Mouse (Mus musculus) monocyte, adult 5-6 weeks (primary cell): ENCODE measurements around the gene Fam243. TPM values are rescaled to one million over a fixed set of nuclear protein-coding genes. Genes with fewer than 3 reads are reported as not detected.

Source experiments
- ATAC-seq: fragments of 153-309, 156-312 bp; replicated peaks from 2 replicates; pipeline ENCODE4 v1.8.0; 2017; ENCODE audit warnings: mild to moderate bottlenecking; ENCODE audit not compliant: low TSS enrichment, insufficient number of reproducible peaks, severe bottlenecking, poor library complexity, low FRiP score
- total RNA-seq: library from RNA; stranded (forward); fragments of 200-1000, 200-491, 200-594 nt; gene quantifications from 3 replicates; pipeline ENCODE4 v1.2.3, GENCODE M21; 2017

Gene Fam243
- total RNA-seq, 1 experiment from 2014 or later: not detected

DNA sequence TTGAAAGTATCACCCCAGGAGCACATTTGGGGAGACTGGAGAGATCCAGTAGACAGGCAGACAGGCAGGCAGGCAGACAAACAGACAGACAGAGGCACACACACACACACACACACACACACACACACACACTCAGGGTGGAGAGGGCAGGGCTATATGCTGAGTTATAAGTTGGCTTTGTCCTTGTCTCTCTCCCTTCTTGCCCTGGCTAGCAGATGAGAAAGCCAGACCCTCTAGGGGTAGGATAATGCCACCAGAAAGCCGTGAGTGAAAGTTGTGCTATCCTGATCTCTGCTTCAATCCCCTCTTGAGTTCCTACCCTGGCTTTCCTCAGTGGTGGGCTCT is 3.8 kb upstream of the Fam243 start:
- no peak for ATAC-seq

DNA sequence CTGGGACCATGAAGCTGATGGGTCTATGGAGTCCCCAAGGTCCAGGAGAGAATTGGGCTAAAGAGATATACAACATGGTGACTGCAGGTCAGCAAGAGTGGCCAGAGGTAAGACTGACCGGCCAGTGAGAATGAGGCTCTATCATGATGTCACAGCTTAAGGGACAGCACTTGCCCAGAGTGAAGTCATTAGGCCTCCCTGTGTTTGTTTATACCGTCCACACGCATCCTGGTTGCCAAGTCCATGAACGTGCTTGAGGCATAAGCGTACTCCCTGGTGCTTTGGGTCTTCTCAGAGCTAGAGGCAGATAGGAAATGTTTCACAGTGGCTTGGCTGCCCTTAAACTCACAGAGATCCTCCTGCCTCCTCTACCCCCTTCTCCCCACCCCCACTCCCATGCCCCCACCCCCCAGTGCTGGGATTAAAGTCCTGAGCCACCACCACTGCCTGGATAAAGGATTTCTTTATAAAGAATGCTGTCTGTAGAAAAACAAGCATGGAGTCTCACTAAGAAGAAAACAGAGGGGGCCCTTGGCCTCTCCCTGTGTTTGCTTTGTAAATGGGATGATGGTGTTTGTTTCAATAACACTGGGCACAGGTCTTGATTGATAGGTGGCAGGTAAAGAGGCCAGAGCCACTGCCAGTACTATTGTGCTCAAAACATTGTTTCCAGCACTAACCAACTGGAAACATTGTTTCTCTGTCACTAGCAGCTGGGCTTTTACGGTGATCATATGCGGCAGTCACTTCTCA is 3.2 kb upstream of the Fam243 start:
- ATAC-seq: no peak

DNA sequence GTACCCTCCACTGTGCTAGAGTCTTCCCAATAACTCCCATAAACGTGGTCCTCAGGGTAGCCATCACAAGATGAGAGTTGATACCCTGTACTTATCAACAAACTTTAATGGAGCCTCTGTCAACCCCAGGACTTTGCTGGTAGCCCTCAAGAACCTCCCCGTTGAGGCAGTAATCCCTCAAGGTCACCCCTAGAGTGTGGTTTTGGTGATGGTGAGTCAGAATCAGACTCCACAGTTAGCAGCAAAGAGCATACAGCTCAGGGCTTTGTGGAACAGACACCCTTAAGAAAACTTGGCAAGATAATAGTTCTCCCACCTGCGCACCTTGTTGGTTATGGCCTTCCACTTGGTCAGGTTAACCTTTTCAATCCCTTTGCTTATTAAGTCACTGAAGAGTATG is 880 bp downstream of the Fam243 start:
- no peak for ATAC-seq

DNA sequence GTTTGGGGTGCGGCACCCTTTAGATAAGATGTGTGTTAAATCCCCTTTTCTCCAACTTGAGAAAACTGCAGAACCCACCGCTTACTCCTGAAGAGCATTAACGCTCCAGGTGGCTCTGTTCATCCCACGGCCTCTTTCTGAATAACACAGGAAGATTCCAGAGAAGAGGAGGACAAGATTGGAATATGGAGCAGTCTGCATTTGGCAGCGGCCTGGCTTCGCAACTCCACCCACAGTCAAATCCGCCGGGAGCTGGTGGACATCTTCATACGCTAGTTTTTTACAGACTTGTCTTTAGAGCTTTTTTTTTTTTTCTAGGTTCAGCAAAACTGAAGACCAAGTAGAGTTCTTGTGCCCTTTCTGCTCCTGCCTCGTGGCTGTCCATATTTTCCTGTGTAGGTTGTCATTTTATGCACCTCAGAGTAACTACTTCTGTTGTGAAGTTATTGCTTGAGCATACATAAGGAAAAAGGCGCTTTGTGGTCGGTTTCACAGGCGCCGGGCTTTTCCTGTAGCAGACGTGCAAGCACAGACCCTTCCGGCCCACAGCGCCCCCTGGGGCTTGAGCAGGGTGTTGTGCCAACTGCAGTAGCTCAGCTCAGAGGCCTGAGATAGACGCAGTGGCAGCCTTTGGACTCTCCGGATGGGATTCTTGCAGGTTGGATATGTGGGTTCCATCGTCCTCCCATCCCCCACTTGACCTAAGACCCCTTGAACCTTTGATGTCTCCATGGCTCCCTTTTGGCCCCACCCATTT is 1.7 kb downstream of the Fam243 start:
- ATAC-seq: no peak

DNA sequence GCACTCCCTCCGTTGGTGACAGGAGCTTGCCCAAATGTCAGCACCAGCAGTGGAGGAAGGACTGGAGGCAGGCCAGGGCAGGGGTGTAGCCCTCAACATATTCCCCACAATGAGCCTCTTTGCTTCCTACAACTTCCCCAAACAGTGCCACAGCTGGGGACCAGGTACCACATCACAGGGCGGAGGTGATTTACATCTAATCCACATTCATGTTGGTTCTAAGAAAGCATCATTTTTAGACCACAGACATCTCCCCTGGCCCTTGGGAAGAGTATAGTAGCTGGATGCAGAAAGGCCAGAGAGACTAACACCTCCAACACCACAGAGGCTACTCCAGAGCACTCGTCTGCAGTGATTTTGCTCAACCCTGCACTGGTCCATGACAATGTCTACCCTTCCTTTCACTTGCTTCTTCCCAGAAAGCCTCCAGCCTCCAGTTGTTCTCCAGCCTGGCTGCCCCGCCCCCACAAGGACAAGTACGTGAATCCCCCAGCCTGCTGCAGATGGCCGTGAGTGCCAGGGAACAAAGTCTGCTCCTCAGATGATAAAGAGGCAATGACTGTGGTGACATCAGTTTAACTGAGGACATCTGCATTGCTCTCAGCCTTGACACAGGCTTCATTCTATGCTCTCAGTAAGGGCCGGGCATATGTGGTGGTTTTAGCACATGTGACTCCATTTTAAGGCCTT is 5.0 kb downstream of the Fam243 start:
- ATAC-seq: no peak

DNA sequence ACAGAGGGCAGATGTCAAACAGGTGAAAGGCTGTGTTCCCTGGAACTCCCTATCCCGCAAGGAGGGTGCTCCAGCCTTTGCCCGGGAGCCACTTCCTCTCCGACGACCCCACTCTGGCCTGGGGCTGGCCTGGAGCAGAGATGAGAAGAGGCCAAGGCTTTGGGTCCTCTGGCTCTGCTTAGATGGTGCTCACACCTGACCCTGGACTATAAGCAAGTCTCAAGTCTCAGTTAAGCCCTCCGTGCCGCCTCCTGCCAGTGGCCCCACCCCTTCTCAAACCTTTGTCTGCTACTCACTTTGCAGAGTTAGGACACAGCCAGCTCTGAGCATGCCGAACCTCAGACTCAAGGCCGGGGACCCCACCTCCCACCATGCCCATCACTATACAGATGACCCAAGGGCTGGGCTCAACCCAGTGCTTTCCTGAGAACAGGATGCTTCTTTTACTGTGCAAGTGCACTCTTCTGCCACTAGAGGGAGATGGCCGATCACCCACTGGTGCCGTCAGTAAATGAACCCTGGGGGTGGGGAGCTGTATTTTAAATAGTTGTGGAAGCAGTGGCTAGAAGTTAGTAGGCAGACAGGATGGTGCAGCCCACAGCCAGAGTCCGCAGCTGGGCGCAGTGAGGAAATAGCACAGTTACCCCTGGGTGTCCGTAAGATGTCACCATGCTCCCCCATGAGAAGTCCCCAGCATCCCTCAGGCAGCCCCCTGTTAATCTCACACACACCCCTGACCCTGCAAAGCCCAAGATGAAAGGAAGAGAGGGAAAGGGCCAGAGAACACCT is 7.1 kb downstream of the Fam243 start:
- peak; percentile 62; the same call in 1 of the 2 replicates for ATAC-seq

DNA sequence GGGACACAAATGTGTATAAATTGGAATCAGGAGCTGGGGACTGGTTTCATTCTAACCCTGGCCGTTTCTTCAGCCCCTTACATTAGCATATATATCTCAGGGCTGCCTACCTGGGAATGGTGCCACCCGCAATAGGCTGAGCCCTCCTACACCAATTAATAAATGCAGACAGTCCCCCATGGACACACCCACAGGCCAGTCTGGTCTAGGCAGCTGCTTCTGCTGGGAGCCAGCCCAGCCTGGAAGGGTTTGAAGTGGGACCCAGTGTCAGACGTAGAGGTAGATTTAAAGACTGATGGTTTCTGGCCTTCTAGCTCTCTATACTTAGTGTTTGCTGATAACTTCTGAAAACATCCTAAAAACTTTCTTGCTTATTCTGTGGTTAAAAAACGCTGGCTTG is 12.1 kb downstream of the Fam243 start:
- ATAC-seq: no peak

DNA sequence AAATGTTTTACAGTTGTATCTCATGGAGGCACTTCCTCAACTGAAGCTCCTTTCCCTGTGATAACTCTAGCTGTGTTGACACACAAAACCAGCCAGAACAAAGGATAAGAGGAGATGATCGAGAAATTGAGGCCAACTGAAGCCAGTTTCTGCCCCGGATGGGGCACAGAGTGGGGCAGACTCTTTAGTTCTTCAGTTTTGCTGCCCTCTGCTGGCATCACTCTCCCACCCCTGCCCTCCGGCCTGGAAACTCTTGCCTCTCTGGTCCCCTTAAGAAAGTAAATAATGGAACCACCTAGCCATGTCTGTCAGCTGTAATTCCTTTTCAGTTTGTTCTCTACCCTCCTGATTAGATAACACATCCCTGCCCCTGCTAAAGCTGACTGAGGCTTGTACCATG is 13.3 kb downstream of the Fam243 start:
- no peak for ATAC-seq

DNA sequence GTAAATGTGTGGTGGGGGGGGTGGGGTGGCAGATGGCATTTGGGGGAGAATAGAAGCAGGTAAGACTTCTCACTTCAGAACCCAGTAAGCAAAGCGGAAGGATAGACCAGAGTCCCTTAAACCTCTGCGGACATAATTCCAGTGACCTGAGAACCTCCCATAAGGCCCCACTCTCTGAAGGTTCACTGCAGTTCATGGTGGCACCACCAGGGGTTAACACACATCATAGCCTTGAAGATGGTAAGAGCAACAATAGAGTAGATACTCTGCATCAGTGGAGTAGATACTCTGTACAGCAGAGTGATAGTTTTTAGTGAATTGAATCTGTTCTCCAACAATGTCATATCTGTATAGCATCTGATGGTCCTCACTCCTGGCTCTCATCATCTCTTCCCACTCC is 15.7 kb downstream of the Fam243 start:
- no peak for ATAC-seq

DNA sequence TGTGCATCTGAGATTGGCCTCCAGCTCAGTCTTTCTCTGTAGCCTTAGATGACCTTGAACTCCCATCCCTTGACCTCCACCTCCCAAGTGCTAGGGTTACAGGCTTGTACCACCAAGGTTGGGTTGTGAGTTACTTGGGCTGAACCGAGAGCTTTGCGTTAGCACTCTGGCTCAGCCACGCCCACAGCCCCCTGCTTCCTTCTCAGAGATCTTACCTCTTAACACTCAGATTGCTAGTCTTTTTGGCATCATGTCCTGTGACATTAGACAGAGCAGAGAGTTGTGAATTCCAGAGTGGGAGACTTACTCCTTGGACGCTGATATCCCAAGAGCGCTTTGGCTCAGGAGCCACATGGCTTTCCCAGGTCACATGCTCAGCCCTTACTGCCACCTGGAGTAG is 18.7 kb downstream of the Fam243 start:
- ATAC-seq: no peak

DNA sequence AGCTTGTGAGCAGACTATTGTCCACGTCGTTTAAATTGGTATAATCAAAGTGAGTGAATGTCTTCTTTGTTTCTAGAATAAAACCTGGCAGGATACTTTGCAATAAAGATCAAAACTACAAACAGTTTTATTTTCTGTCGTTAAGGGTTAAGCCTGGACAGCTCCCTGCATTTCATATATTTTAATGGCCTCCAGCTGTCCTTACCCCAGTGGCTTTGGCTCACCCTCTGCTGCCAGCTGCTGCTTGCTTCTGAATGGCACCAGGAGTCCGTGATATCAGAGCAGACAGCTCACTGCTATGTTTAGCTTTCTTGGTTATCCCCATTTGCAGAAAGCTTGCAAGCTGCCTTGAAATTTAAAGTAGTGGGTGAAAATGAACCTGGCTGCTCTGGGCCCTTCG is 19.3 kb downstream of the Fam243 start:
- no peak for ATAC-seq

DNA sequence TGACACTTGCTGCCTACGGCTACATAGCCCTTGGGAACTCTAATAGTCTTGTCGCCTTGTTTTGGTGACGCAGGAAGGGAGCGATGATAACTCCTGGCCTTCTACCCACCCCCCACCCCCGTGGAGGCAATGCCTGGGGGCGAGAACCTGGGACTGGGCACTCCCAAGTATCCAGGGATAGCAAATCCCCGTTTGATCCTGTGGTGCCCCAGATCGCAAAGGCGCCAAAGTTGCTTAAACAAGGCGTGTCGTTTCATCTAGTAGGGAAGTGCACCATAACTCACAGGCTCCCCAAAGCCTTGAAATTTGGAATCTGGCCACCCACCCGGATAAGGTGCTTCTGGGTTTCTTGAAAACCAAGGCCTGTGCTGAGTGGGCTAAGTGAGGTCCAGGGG is 19.8 kb downstream of the Fam243 start:
- peak; percentile 14; the same call in 1 of the 2 replicates for ATAC-seq

DNA sequence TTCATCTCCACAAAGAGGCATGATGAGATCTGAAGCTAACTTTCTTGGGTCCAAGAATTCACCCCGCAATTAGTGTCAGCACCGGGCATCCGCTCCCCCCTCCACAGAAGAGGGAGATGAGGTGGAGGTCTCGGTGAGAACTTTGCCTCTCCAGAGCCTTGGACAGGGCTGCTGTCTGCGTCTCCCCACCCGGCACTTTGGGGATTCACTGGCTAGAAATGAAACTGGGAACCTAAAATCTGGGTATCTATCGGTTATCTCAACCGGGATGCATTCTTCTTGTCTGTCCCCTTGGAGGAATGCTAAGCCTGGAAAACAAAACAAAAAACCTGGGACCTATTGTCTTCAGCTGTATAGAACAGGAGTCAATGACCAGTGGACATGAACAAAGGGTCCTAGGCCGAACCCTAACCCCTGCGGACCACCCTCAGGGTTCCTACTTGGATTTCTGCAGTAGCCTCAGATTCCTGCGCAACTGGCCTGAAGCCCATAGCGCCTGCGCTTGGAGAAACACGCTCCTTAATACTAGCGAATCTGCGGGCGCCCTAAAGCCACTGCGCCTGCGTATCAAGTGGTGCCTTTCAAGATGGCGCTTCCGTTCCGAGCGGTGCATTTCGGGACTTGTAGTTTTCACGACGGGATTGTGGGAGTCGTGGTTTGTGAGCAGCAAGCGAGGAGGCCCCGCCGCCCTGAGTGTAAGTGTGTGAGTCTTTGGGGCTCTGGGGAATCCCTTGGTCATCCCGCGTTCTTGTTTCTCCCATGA is 20.4 kb downstream of the Fam243 start, which contains the start of gene Smim11:
Smim11 (plus strand) TSS at position 638 of the 763 bp plus-strand sequence.
- ATAC-seq: peak; percentile 92

DNA sequence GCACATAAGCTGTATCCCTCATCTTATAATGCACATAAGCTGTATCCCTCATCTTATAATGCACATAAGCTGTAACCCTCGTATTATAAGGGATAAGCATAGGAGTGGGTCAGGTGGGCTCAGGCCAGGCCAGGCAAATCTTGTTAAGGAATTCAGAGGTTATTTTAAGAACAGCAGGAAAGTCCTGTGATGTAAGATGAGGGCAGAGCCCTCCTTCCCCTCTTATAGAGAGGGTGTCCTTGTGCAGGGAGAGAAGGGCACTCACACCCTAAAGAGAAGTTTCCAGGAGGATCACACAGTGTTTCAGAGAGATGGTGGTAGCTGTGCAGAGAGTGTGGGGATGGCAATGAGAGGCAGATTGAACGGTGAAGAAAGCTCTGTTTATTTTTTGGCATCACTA is 25.9 kb downstream of the Fam243 start:
- ATAC-seq: no peak

DNA sequence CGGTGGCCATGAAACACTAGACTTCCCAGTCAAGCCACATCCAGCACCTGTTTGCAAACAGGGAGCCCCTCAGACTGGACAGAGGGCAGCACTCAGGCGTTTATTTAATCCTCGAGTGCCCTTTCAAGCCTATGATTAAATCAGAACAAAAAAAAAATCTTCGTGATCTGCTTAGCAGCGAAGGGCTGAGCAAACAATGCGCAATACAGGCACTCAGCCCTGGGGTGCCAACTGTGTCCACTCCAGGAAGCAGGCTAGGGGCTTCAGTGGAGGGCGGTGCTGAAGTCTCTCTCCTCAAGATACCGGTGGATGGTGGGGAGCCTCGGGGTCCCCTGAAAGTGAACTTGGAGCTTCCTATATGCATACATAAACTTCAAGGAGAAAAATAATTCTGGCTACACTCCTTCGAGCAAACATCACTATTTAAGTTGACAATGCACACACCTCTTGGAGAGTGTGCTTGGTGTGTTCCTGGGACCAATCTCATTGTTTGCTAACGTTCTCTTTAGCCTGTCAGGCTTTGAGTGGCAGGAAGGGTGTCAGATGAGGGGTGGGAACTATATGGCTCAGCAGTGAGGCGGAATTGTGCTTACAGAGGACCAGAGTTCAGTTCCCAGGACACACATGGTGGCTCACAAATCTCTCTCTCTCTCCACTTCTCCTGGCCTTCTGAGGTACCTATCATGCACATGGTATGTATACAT is 26.8 kb downstream of the Fam243 start:
- ATAC-seq: no peak

DNA sequence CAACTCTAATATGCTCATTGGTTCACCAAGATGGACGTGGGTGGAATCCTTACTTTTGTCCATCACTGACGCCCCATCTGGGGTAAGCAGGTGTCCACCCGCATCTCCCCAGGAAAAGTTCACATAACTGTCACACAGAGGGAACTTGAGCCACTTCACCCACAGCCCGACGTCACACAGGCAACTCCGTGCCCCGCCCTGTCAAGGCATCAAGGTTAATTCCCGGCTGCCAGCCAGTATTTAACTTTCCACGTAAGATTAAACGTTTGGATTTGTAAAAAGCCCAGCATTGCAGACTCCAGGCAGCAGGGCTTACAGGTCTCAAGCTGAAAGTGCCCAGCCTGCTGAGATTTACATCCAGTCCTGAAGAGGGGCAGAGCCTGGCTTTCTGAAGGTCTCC is 29.1 kb downstream of the Fam243 start, which contains the start of gene Kcne2:
Kcne2 (plus strand) TSS at position 289 of the 400 bp plus-strand sequence.
- ATAC-seq: no peak

DNA sequence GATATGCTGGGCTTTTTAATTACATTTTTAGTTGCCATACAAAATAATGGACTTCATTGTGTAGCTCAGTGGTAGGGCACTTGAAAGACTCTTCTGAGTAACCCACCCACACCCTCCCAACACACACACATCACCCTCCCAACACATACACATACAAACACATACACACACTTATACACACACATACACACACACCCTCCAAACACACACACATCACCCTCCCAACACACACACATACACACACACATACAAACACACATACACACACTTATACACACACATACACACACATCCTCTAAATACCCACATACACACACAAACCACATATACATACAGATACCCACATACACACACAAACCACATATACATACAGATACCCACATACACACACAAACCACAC is 31.2 kb downstream of the Fam243 start:
- no peak for ATAC-seq

DNA sequence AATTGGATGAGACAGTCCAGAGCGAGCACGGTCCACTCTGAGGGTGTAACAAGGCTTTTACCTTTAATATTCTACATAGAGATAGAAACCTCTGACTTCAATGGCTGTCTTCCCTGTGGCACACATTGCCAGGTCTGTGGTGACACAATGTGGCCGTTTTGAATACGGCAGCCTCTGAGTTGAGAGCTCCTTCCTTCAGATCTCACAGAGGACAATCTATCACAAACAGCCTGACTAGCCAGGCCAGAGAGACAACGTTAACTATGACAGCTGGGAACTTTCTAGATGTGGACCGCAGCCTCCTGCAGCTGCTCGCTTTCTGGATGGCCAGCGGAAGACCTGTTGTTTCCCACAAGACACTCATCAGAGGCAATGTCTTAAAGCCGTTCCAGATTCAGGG is 32.5 kb downstream of the Fam243 start:
- ATAC-seq: no peak
